Mouse (Mus musculus): ENCODE measurements around the gene Suclg2.

DNA sequence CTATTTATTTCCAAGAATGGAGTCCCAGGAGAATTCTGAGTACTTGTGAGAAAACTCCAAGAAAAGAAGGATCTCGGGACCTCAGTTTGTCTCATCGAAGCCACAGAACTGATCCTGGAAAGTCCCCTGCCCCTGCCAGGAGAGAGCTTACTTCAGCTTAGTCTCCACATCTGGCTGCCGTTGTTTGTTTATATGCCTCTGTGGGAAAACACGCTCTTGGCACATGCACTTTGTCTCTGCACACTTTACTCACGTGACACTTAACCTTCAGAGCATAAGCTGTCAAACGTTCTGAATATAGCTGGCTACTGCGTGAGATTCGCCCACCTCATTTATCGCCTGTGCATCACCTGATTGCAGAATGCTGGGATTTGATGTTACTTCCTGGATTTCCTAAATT is 16.4 kb downstream of the Suclg2 start:
- TF ChIP-seq CTCF (IDR thresholded peaks at IDR 0.05; ENCODE audit: low read depth, low read length) (no peak), GATA1 (IDR thresholded peaks at IDR 0.05; ENCODE audit: borderline replicate concordance, low read length) (no peak), GATA2 (IDR thresholded peaks at IDR 0.05; ENCODE audit: borderline replicate concordance, low read depth, low read length) (no peak)
